Mouse (Mus musculus): Measurements from ENCODE around the gene Sgf29. TPM values are rescaled to one million over a fixed set of nuclear protein-coding genes. Genes with fewer than 3 reads are reported as not detected.

Sgf29 gene
- polyA plus RNA-seq, 1 experiment from 2014 or later: 28.9 TPM

DNA sequence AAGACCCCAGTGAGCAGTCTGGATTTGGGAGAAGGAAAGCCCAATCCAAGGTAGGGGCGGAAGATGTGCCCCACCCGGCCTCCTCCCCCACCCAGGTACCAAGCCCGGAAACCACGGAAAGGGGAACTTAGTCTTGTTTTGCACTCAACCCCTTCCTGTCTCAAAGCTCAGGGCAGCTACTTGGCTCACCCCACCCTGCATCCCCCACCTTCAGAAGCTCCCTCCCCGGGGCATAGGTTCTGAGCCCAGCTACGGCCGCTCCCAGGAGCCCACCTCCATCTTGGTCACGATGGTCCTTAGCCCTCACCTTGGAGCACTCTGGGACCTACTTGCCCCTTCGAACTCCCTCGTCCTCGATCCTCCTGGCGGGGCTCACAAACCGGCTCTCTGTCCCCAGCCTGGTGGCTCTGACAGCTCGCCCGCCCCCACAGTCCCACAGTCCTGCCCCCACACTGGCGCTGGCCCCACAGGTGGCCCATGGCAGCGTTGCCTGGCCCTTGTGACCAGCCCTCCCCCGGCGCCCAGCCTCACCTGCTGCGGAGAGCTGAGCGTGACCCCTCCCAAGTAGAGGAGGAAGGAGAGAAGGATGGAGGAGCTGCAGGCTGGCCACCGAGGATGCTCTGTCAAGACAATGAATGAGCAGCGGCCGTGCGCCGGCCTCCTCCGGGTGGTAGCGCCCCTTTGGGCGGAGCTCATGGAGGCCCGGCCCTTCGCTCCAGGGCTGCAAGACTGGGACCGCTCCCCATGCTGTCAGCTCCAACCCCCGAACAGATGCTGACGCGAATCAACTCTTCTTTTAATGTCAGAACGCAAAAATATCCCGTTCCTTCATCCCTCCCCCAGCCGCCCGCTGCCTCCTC lies 55.2 kb downstream of the Sgf29 start:
- DNase-seq (ENCODE audit: low spot score) (peak; percentile 72), ATAC-seq (ENCODE audit: low FRiP score, low TSS enrichment) (peak; percentile 50; the same call in 1 of the 2 replicates)
- no peaks in the 10 kb centered on the region for H3K9me3 ChIP-seq (ENCODE audit: control insufficient read depth, low read length)
- H3K27me3 ChIP-seq (ENCODE audit: control insufficient read depth, insufficient read depth, low read length): no peaks in the 10 kb centered on the region
- no peak; the same call in 1 of the 2 replicates for TF ChIP-seq CTCF (IDR thresholded peaks at IDR 0.05; ENCODE audit: low read depth)
- no peak for TF ChIP-seq EP300 (optimal IDR thresholded peaks at IDR 0.05)
- peak overlapping the region; percentile 65 for H3K4me2 ChIP-seq (replicated peaks; ENCODE audit: low read depth)
- no peaks in the 10 kb centered on the region for H3K4me1 ChIP-seq (replicated peaks; ENCODE audit: control insufficient read depth, insufficient read depth)
- H3K4me3 ChIP-seq (ENCODE audit: low read depth, low read length): peak overlapping the region; percentile 31
- H3K27ac ChIP-seq (replicated peaks): no peak overlapping the region
- no peaks in the 10 kb centered on the region for H3K36me3 ChIP-seq (ENCODE audit: control insufficient read depth, insufficient read depth, low read length)
- 4% methylated on average over 38 of the region's 39 CpGs for WGBS
- H3K9ac ChIP-seq (ENCODE audit: low read length): peak overlapping the region; percentile 18

DNA sequence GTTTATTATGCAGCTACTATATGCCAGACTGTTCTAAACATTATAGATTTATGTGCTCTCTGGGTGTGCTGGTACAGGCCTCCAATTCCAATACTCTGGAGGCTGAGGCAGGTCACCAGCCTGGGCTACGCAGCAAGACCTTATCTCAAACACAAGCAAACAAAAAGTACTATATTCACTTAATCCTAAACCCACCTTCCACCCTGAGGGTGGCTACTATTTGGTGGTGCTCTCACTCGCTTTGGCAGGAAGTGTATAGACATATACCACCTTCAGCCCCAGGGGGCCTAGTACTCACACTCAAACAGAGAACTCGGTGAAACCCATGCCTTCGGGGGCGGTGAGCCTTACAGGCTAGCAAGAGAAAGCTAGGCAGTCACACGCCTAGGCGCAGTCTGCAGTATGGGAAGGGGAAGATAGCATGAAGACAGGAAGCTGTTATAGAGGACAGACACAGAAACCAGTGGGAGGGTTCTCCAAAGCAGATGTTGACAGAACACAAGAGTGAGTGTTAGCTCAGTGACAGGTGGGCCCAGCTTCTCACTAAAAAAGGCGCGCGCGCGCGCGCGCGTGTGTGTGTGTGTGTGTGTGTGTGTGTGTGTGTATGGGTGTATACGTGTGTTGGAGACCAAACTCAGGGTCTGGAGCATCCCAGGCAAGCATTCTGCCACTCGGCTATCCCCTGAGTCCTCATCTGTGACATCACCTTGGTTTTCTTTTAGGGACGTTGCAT lies 58.5 kb downstream of the Sgf29 start, which contains the start of gene Coro1a:
Gene Coro1a, minus strand, starts transcription at position 346 of the 733 bp plus-strand sequence.
- no peak for TF ChIP-seq CTCF (IDR thresholded peaks at IDR 0.05; ENCODE audit: low read depth)
- TF ChIP-seq EP300 (optimal IDR thresholded peaks at IDR 0.05): no peak
- H3K36me3 ChIP-seq (ENCODE audit: control insufficient read depth, insufficient read depth, low read length): no peaks in the 10 kb centered on the region
- ATAC-seq (ENCODE audit: low FRiP score, low TSS enrichment) (no peak), DNase-seq (ENCODE audit: low spot score) (no peak)
- 76% methylated on average over 19 of the region's 19 CpGs for WGBS
- H3K4me2 ChIP-seq (replicated peaks; ENCODE audit: low read depth): no peak within 1 kb of the TSS
- no peak within 1 kb of the TSS for H3K4me3 ChIP-seq (ENCODE audit: low read depth, low read length)
- no peak within 1 kb of the TSS for H3K9ac ChIP-seq (ENCODE audit: low read length)
- no peak within 1 kb of the TSS for H3K27ac ChIP-seq (replicated peaks)
- no peaks in the 10 kb centered on the region for H3K4me1 ChIP-seq (replicated peaks; ENCODE audit: control insufficient read depth, insufficient read depth)
- no peaks in the 10 kb centered on the region for H3K27me3 ChIP-seq (ENCODE audit: control insufficient read depth, insufficient read depth, low read length)
- H3K9me3 ChIP-seq (ENCODE audit: control insufficient read depth, low read length): no peaks in the 10 kb centered on the region

- 84% methylated on average over 10 of the region's 10 CpGs for WGBS
- TF ChIP-seq CTCF (IDR thresholded peaks at IDR 0.05; ENCODE audit: low read depth) (no peak), EP300 (optimal IDR thresholded peaks at IDR 0.05) (no peak)
- H3K9ac ChIP-seq (ENCODE audit: low read length): no peak overlapping the region
Observed at GRCm38 (mm10) chr7:126708175-126708952, 59.3 kb downstream of the Sgf29 start.

DNA sequence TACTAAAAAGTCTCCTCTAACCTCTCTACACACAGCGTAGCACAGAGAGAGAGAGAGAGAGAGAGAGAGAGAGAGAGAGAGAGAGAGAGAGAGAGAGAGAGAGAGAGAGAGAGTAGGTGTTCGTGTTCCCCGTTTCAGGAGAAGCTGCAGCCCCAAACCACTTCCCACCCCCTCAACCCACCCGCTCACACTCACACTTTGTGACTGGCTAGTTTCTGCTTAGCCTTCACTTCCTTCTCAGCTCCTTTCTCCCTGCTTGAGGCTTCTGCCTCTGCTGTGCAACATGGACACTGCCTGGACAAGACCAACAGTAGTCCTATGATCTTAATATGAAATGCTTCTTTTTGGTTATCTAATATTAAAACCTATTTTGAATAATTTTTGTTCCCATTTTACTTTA lies 61.2 kb downstream of the Sgf29 start:
- no peaks in the 10 kb centered on the region for H3K4me1 ChIP-seq (replicated peaks; ENCODE audit: control insufficient read depth, insufficient read depth)
- DNase-seq (ENCODE audit: low spot score) (no peak), ATAC-seq (ENCODE audit: low FRiP score, low TSS enrichment) (no peak)
- H3K9me3 ChIP-seq (ENCODE audit: control insufficient read depth, low read length): no peaks in the 10 kb centered on the region
- no peak for TF ChIP-seq CTCF (IDR thresholded peaks at IDR 0.05; ENCODE audit: low read depth)
- TF ChIP-seq EP300 (optimal IDR thresholded peaks at IDR 0.05): no peak
- H3K4me2 ChIP-seq (replicated peaks; ENCODE audit: low read depth): no peak overlapping the region
- H3K4me3 ChIP-seq (ENCODE audit: low read depth, low read length): no peak overlapping the region
- H3K27me3 ChIP-seq (ENCODE audit: control insufficient read depth, insufficient read depth, low read length): no peaks in the 10 kb centered on the region
- H3K27ac ChIP-seq (replicated peaks): no peak overlapping the region
- no peak overlapping the region for H3K9ac ChIP-seq (ENCODE audit: low read length)
- H3K36me3 ChIP-seq (ENCODE audit: control insufficient read depth, insufficient read depth, low read length): no peaks in the 10 kb centered on the region
- 73% methylated on average over 4 of the region's 4 CpGs for WGBS

More at GRCm38 (mm10) chr7:126708175-126708952, 59.3 kb downstream of the Sgf29 start:
- no peaks in the 10 kb centered on the region for H3K27me3 ChIP-seq (ENCODE audit: control insufficient read depth, insufficient read depth, low read length)
- H3K4me2 ChIP-seq (replicated peaks; ENCODE audit: low read depth): no peak overlapping the region
- no peak overlapping the region for H3K4me3 ChIP-seq (ENCODE audit: low read depth, low read length)
- no peak for ATAC-seq (ENCODE audit: low FRiP score, low TSS enrichment)
- H3K9me3 ChIP-seq (ENCODE audit: control insufficient read depth, low read length): no peaks in the 10 kb centered on the region
- no peak for DNase-seq (ENCODE audit: low spot score)
- H3K27ac ChIP-seq (replicated peaks): no peak overlapping the region
- no peaks in the 10 kb centered on the region for H3K36me3 ChIP-seq (ENCODE audit: control insufficient read depth, insufficient read depth, low read length)
- H3K4me1 ChIP-seq (replicated peaks; ENCODE audit: control insufficient read depth, insufficient read depth): no peaks in the 10 kb centered on the region

GRCm38 (mm10) chr7:126711910-126712309 lies 62.8 kb downstream of the Sgf29 start:
- TF ChIP-seq EP300 (optimal IDR thresholded peaks at IDR 0.05): no peak
- no peak for TF ChIP-seq CTCF (IDR thresholded peaks at IDR 0.05; ENCODE audit: low read depth)
- no peaks in the 10 kb centered on the region for H3K4me1 ChIP-seq (replicated peaks; ENCODE audit: control insufficient read depth, insufficient read depth)
- H3K4me3 ChIP-seq (ENCODE audit: low read depth, low read length): no peak overlapping the region
- DNase-seq (ENCODE audit: low spot score) (no peak), ATAC-seq (ENCODE audit: low FRiP score, low TSS enrichment) (no peak)
- H3K27ac ChIP-seq (replicated peaks): no peak overlapping the region
- 87% methylated on average over 3 of the region's 3 CpGs for WGBS
- no peaks in the 10 kb centered on the region for H3K9me3 ChIP-seq (ENCODE audit: control insufficient read depth, low read length)
- H3K36me3 ChIP-seq (ENCODE audit: control insufficient read depth, insufficient read depth, low read length): no peaks in the 10 kb centered on the region
- no peak overlapping the region for H3K9ac ChIP-seq (ENCODE audit: low read length)
- no peaks in the 10 kb centered on the region for H3K27me3 ChIP-seq (ENCODE audit: control insufficient read depth, insufficient read depth, low read length)
- no peak overlapping the region for H3K4me2 ChIP-seq (replicated peaks; ENCODE audit: low read depth)

Measured in stomach, postnatal 0 days (tissue).